Mouse (Mus musculus): ENCODE data around the gene Evi2. TPM values are rescaled to one million over a fixed set of nuclear protein-coding genes. Genes with fewer than 3 reads are reported as not detected.
A peak's percentile ranks its signal among the peaks of the same experiment; 100 is the strongest.

Evi2 gene
- total and polyA plus RNA-seq, 3 experiments, result 1.2 to 6.2 (median 2.8) TPM

GRCm38 (mm10) chr11:79484721-79485120 lies 45.7 kb downstream of the Evi2 start:
- peaks cover 11 to 43% of the 10 kb centered on the region in 2 experiments for H3K4me1 ChIP-seq (ENCODE audit: control insufficient read depth in 1 of 2, insufficient read depth in 2 of 2)
- no peaks in the 10 kb centered on the region for H3K27me3 ChIP-seq (replicated peaks)
- H3K9me3 ChIP-seq (replicated peaks; ENCODE audit: low read length), result no peaks in the 10 kb centered on the region
- H3K27ac ChIP-seq (ENCODE audit: insufficient read depth, low read depth), result no peak overlapping the region
- peaks cover 0 to 23% of the 10 kb centered on the region in 2 experiments for H3K36me3 ChIP-seq (replicated peaks in 1 of 2; ENCODE audit: control insufficient read depth in 1 of 2, insufficient read depth in 1 of 2, low read length in 1 of 2)
- peak overlapping the region; percentile 68; the same call in 1 of the 2 replicates for H3K9ac ChIP-seq (ENCODE audit: insufficient read depth, low read depth)
- no peak overlapping the region for H3K4me3 ChIP-seq (replicated peaks in 1 of 3; ENCODE audit: low read depth in 2 of 3, low read length in 2 of 3, poor library complexity in 1 of 3)
- no peaks in the 10 kb centered on the region for H3K79me2 ChIP-seq (replicated peaks; ENCODE audit: control insufficient read depth, extremely low read depth, insufficient read depth, poor library complexity, severe bottlenecking)
- in situ Hi-C loops (cut with MboI; ENCODE audit: low pct_ligation_motif_present, low pct_unique_long_range_greater_than_20kb, low sequenced_read_pairs), result no loop called here
- TF ChIP-seq POLR2A (IDR thresholded peaks at IDR 0.05; ENCODE audit: low read depth, low read length), result no peak
- no peak for TF ChIP-seq PAX5 (IDR thresholded peaks at IDR 0.05; ENCODE audit: low read length)
- no peak for TF ChIP-seq RCOR1 (conservative IDR thresholded peaks at IDR 0.05; ENCODE audit: low read depth, low read length)
- no peak for TF ChIP-seq ZKSCAN1 (IDR thresholded peaks at IDR 0.05; ENCODE audit: borderline replicate concordance, low read depth, low read length)
- no peak for TF ChIP-seq TCF12 (IDR thresholded peaks at IDR 0.05; ENCODE audit: low read depth, low read length)
- peak; percentile 17; the same call in 1 of the 2 replicates for TF ChIP-seq HCFC1 (IDR thresholded peaks at IDR 0.05; ENCODE audit: low read depth, low read length)
- peak; percentile 47; the same call in 1 of the 2 replicates for TF ChIP-seq MEF2A (IDR thresholded peaks at IDR 0.05; ENCODE audit: borderline replicate concordance, low read depth, low read length)
- no peak for TF ChIP-seq USF1 (IDR thresholded peaks at IDR 0.05; ENCODE audit: low read depth, low read length)
- no peak for TF ChIP-seq MAX (IDR thresholded peaks at IDR 0.05; ENCODE audit: low read length)
- TF ChIP-seq GABPA (IDR thresholded peaks at IDR 0.05; ENCODE audit: insufficient replicate concordance, low read depth, low read length), result no peak
- TF ChIP-seq EP300 (IDR thresholded peaks at IDR 0.05; ENCODE audit: low read length), result peak; percentile 66
- peak; percentile 27 for TF ChIP-seq JUN (IDR thresholded peaks at IDR 0.05; ENCODE audit: insufficient read depth, low read depth, low read length)
- no peak for TF ChIP-seq UBTF (IDR thresholded peaks at IDR 0.05; ENCODE audit: low read depth, low read length)
- no peak for TF ChIP-seq KAT2A (IDR thresholded peaks at IDR 0.05; ENCODE audit: insufficient replicate concordance, low read length)
- no peak for TF ChIP-seq USF2 (conservative IDR thresholded peaks at IDR 0.05; ENCODE audit: low read depth, low read length)
- TF ChIP-seq CTCF (conservative IDR thresholded peaks at IDR 0.05 in 1 of 2, IDR thresholded peaks at IDR 0.05 in 1 of 2; ENCODE audit: low read depth in 2 of 2, low read length in 2 of 2), result no peak
- peak; percentile 75 for TF ChIP-seq JUND (conservative IDR thresholded peaks at IDR 0.05; ENCODE audit: low read depth, low read length)
- peak; percentile 62; the same call in 1 of the 2 replicates for TF ChIP-seq IRF4 (IDR thresholded peaks at IDR 0.05; ENCODE audit: low read depth, low read length)
- dilution Hi-C loops (cut with MboI; ENCODE audit: extremely low pct_ligation_motif_present, extremely low pct_unique_long_range_greater_than_20kb, low sequenced_read_pairs), result no loop called here
- no peak overlapping the region; the same call in 1 of the 2 replicates for H3K4me2 ChIP-seq (ENCODE audit: insufficient read depth, low read depth, poor library complexity, severe bottlenecking)
- DNase-seq (ENCODE audit: extremely low read depth), result no peak

- dilution Hi-C loops (cut with MboI; ENCODE audit: extremely low pct_ligation_motif_present, extremely low pct_unique_long_range_greater_than_20kb, low sequenced_read_pairs), result no loop called here
- no peak overlapping the region for H3K4me3 ChIP-seq (replicated peaks in 1 of 3; ENCODE audit: low read depth in 2 of 3, low read length in 2 of 3, poor library complexity in 1 of 3)
- TF ChIP-seq MEF2A (IDR thresholded peaks at IDR 0.05; ENCODE audit: borderline replicate concordance, low read depth, low read length), result peak; percentile 89
- peak; percentile 56 for TF ChIP-seq HCFC1 (IDR thresholded peaks at IDR 0.05; ENCODE audit: low read depth, low read length)
- no peak for TF ChIP-seq ZC3H11A (IDR thresholded peaks at IDR 0.05; ENCODE audit: low read depth, low read length)
- TF ChIP-seq RAD21 (IDR thresholded peaks at IDR 0.05; ENCODE audit: low read depth, low read length), result peak; percentile 3
- TF ChIP-seq CHD2 (IDR thresholded peaks at IDR 0.05; ENCODE audit: low read length), result peak; percentile 58; the same call in 1 of the 2 replicates
- no peak for TF ChIP-seq KAT2A (IDR thresholded peaks at IDR 0.05; ENCODE audit: insufficient replicate concordance, low read length)
- TF ChIP-seq GABPA (IDR thresholded peaks at IDR 0.05; ENCODE audit: insufficient replicate concordance, low read depth, low read length), result no peak
- peak; percentile 73 for TF ChIP-seq POLR2A (IDR thresholded peaks at IDR 0.05; ENCODE audit: low read depth, low read length)
- TF ChIP-seq JUND (conservative IDR thresholded peaks at IDR 0.05; ENCODE audit: low read depth, low read length), result peak; percentile 42
- TF ChIP-seq EP300 (IDR thresholded peaks at IDR 0.05; ENCODE audit: low read length), result peak; percentile 89
- TF ChIP-seq MXI1 (IDR thresholded peaks at IDR 0.05; ENCODE audit: low read depth, low read length), result peak; percentile 77; the same call in 1 of the 2 replicates
- TF ChIP-seq ELF1 (IDR thresholded peaks at IDR 0.05; ENCODE audit: low read depth, low read length), result peak; percentile 84
- no peak for TF ChIP-seq CTCF (conservative IDR thresholded peaks at IDR 0.05 in 1 of 2, IDR thresholded peaks at IDR 0.05 in 1 of 2; ENCODE audit: low read depth in 2 of 2, low read length in 2 of 2)
- 0 out of 2 replicates have a peak, but pooled peaks have one; percentile 15 for TF ChIP-seq JUN (IDR thresholded peaks at IDR 0.05; ENCODE audit: insufficient read depth, low read depth, low read length)
- peak; percentile 72 for TF ChIP-seq BHLHE40 (IDR thresholded peaks at IDR 0.05; ENCODE audit: low read depth, low read length)
- peak; percentile 29; the same call in 1 of the 2 replicates for TF ChIP-seq MAFK (IDR thresholded peaks at IDR 0.05; ENCODE audit: insufficient replicate concordance, low read length)
- TF ChIP-seq ZNF384 (IDR thresholded peaks at IDR 0.05; ENCODE audit: low read depth, low read length), result 0 out of 2 replicates have a peak, but pooled peaks have one; percentile 38
- TF ChIP-seq USF1 (IDR thresholded peaks at IDR 0.05; ENCODE audit: low read depth, low read length), result no peak
- peak; percentile 100 for TF ChIP-seq CHD1 (IDR thresholded peaks at IDR 0.05; ENCODE audit: low read depth, low read length)
- TF ChIP-seq NRF1 (IDR thresholded peaks at IDR 0.05; ENCODE audit: low read depth, low read length), result peak; percentile 44; the same call in 1 of the 2 replicates
- peak; percentile 66 for TF ChIP-seq NELFE (IDR thresholded peaks at IDR 0.05; ENCODE audit: low read depth, low read length)
These were observed 46.4 kb downstream of the Evi2 start for GRCm38 (mm10) chr11:79483876-79484528.

More at GRCm38 (mm10) chr11:79483876-79484528, 46.4 kb downstream of the Evi2 start:
- H3K27ac ChIP-seq (ENCODE audit: insufficient read depth, low read depth), result peak overlapping the region; percentile 48
- in situ Hi-C loops (cut with MboI; ENCODE audit: low pct_ligation_motif_present, low pct_unique_long_range_greater_than_20kb, low sequenced_read_pairs), result no loop called here
- no peaks in the 10 kb centered on the region for H3K9me3 ChIP-seq (replicated peaks; ENCODE audit: low read length)
- H3K79me2 ChIP-seq (replicated peaks; ENCODE audit: control insufficient read depth, extremely low read depth, insufficient read depth, poor library complexity, severe bottlenecking), result no peaks in the 10 kb centered on the region
- peaks cover 0 to 22% of the 10 kb centered on the region in 2 experiments for H3K36me3 ChIP-seq (replicated peaks in 1 of 2; ENCODE audit: control insufficient read depth in 1 of 2, insufficient read depth in 1 of 2, low read length in 1 of 2)
- peak overlapping the region; percentile 48 for H3K4me2 ChIP-seq (ENCODE audit: insufficient read depth, low read depth, poor library complexity, severe bottlenecking)
- H3K9ac ChIP-seq (ENCODE audit: insufficient read depth, low read depth), result peak overlapping the region; percentile 68
- peaks cover 11 to 43% of the 10 kb centered on the region in 2 experiments for H3K4me1 ChIP-seq (ENCODE audit: control insufficient read depth in 1 of 2, insufficient read depth in 2 of 2)
- DNase-seq (ENCODE audit: extremely low read depth), result peak; percentile 82
- no peaks in the 10 kb centered on the region for H3K27me3 ChIP-seq (replicated peaks)

All from CH12.LX (cell line).